Mouse (Mus musculus) limb, embryonic 14.5 days (tissue): ENCODE results near the gene Gpatch1. TPM values are rescaled to one million over a fixed set of nuclear protein-coding genes. Genes with fewer than 3 reads are reported as not detected.
A peak's percentile ranks its signal among the peaks of the same experiment; 100 is the strongest.

ENCODE experiments used
- ATAC-seq: fragments of 200-750 bp; cut with Nextera tagmentation; 2 replicates; pipeline ENCODE4 v1.8.0; 2017; ENCODE audit warnings: low read depth, moderate number of reproducible peaks, moderate TSS enrichment; ENCODE audit not compliant: low FRiP score
- DNase-seq: peaks from one replicate; pipeline ENCODE4 v3.0.0-alpha.2; 2015; ENCODE audit warnings: low spot score
- H3K27ac ChIP-seq: fragments of 300-500 bp; sonication (generic); replicated peaks from 2 replicates; pipeline ENCODE4 v1.5.1; 2014; ENCODE audit warnings: low read depth, mild to moderate bottlenecking, low read length, moderate library complexity, mixed read lengths
- H3K27me3 ChIP-seq: fragments of 300-500 bp; sonication (generic); 2 replicates; pipeline ENCODE4 v1.6.1; 2014; ENCODE audit warnings: low read length, mixed read lengths; ENCODE audit not compliant: control insufficient read depth, insufficient read depth
- H3K36me3 ChIP-seq: fragments of 300-500 bp; sonication (generic); 2 replicates; pipeline ENCODE4 v1.6.1; 2014; ENCODE audit warnings: mild to moderate bottlenecking, low read length, moderate library complexity, mixed read lengths; ENCODE audit not compliant: control insufficient read depth, insufficient read depth
- H3K4me1 ChIP-seq: fragments of 300-500 bp; sonication (generic); 2 replicates; pipeline ENCODE4 v1.6.1; 2014; ENCODE audit warnings: antibody characterized with exemption, low read length, mixed read lengths; ENCODE audit not compliant: control insufficient read depth, insufficient read depth
- H3K4me2 ChIP-seq: fragments of 300-500 bp; sonication (generic); replicated peaks from 2 replicates; pipeline ENCODE4 v1.6.1; 2014; ENCODE audit warnings: low read depth, mild to moderate bottlenecking, low read length, moderate library complexity; ENCODE audit not compliant: severe bottlenecking
- H3K4me3 ChIP-seq: fragments of 300-500 bp; sonication (generic); replicated peaks from 2 replicates; pipeline ENCODE4 v1.5.1; 2014; ENCODE audit warnings: low read length
- H3K9ac ChIP-seq: fragments of 300-500 bp; sonication (generic); 2 replicates; pipeline ENCODE4 v1.6.1; 2014; ENCODE audit warnings: mild to moderate bottlenecking, low read depth, low read length, moderate library complexity; ENCODE audit not compliant: severe bottlenecking
- H3K9me3 ChIP-seq: fragments of 300-500 bp; sonication (generic); 2 replicates; pipeline ENCODE4 v1.6.1; 2016; ENCODE audit warnings: low read length; ENCODE audit not compliant: control insufficient read depth
- POLR2A ChIP-seq: fragments of 200-500 bp; IDR thresholded peaks from 2 replicates; pipeline ENCODE4 v1.8.0; 2012; ENCODE audit warnings: inconsistent platforms, mild to moderate bottlenecking, moderate library complexity, borderline replicate concordance; ENCODE audit not compliant: insufficient read depth, insufficient read length; ENCODE audit errors: extremely low read depth
- WGBS: fragments of 180-500 bp; shearing (Covaris S2); extraction: QIAGEN DNeasy Blood & Tissue Kit; methylation state at CpG from one replicate; pipeline ENCODE4 v1.1.7; 2014; 5-methylcytosine and 5-hydroxymethylcytosine counted together
- polyA plus RNA-seq, 2 experiments: library from polyadenylated mRNA; depleted of rRNA in 1 of 2; stranded (reverse) in 1 of 2; unstranded in 1 of 2; fragments of >200 nt; fragmentation: Nextera tagmentation in 1 of 2; extraction: Ambion mirVana in 1 of 2; gene quantifications; 2 replicates each; pipeline versions ENCODE4 v1.2.1 to v1.2.3; 2012 to 2014

Gene Gpatch1
- polyA plus RNA-seq, 2 experiments = 12.8 to 15.8 TPM

- peak overlapping the region; percentile 59 for H3K4me3 ChIP-seq
- H3K9ac ChIP-seq = peak overlapping the region; percentile 50
- H3K9me3 ChIP-seq = no peaks in the 10 kb centered on the region
- no peak for TF ChIP-seq POLR2A
- no peak overlapping the region for H3K27ac ChIP-seq
- DNase-seq = peak; percentile 11
- H3K27me3 ChIP-seq = peaks cover 11% of the 10 kb centered on the region; the same call in 1 of the 2 replicates
- 2% methylated on average over 42 of the region's 51 CpGs for WGBS
- no peak for ATAC-seq
- no peaks in the 10 kb centered on the region for H3K36me3 ChIP-seq
- H3K4me1 ChIP-seq = 0 out of 2 replicates have a peak, but pooled peaks cover 3% of the 10 kb centered on the region
- H3K4me2 ChIP-seq = peak overlapping the region; percentile 99
These were observed 16.6 kb upstream of the Gpatch1 start for GRCm38 (mm10) chr7:35334527-35335452.

DNA sequence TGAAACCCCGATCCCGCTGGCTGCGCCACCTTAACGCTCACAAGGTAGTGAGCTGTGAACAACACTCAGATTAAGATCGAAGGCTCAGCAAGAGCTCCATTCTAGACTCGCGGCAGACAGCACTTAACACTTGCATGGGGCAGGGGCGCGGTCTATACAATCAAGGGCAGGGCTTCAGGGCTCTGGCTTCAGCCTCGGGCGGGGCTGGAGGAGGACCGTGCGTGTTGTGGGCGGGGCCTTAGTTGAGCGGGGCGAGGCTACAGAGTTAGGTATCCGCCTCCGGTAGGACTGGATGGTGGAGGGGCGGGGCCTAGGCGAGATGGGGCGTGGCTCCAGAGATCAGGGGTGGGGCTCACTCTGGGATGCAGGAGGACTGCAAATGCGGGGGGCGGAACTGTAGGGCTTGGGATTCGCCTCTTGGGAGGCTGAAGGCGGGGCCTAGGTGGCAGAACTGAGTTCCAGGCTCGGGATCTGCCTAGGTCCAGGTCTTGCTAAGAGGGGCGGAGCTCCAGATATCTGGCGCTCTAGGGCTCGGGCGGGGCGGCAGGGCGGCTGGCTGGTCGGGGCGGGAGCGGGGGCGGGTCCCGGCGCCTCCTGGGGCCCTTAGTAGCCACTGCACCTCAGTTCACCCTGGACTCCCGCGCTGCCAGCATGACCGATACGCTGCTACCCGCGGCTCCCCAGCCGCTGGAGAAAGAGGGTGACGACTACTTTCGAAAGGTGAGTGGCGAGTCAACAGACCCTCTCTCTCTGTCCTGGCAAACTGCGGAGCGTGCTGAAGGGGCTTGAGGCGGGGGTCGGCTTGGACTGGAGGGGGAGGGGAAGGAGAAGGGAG lies 15.7 kb upstream of the Gpatch1 start, which contains the start of gene Rhpn2:
TSS of gene Rhpn2 (plus strand) at position 479 of the 835 bp plus-strand sequence.
- ATAC-seq = peak; percentile 99
- Histone ChIP-seq H3K9ac (peak within 1 kb of the TSS; percentile 50), H3K4me2 (peak within 1 kb of the TSS; percentile 99), H3K27ac (no peak within 1 kb of the TSS), H3K4me1 (0 out of 2 replicates have a peak, but pooled peaks cover 3% of the 10 kb centered on the region), H3K4me3 (peak within 1 kb of the TSS; percentile 59), H3K36me3 (no peaks in the 10 kb centered on the region), H3K9me3 (no peaks in the 10 kb centered on the region), H3K27me3 (peaks cover 11% of the 10 kb centered on the region; the same call in 1 of the 2 replicates)
- peak; percentile 98 for DNase-seq
- under 1% methylated on average over 37 of the region's 52 CpGs for WGBS
- TF ChIP-seq POLR2A = no peak

DNA sequence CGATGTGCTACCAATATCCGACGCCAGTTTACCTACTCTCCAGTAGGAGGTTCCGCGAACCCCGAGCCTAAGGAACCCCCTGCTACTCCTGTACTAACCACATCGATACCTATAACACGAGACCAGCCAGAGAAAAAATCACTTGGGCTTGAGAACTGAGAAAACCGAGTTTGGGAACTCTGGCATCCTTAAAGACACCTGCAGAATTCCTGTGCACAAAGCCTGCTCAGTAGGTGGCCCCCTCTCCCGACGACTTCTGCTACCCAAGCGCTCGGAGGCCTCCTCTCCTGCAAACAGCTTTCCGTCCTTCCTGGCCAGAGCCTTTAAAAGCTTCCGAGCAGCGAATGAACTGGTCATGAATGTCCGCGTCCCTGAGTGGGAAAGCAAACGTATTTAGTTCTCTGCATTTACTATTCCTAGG lies 15.0 kb upstream of the Gpatch1 start:
- H3K9ac ChIP-seq = peak overlapping the region; percentile 31
- H3K4me1 ChIP-seq = 0 out of 2 replicates have a peak, but pooled peaks cover 3% of the 10 kb centered on the region
- no peaks in the 10 kb centered on the region for H3K9me3 ChIP-seq
- peak overlapping the region; percentile 59 for H3K4me3 ChIP-seq
- TF ChIP-seq POLR2A = no peak
- H3K27ac ChIP-seq = no peak overlapping the region
- ATAC-seq (peak; percentile 10), DNase-seq (peak; percentile 14)
- H3K36me3 ChIP-seq = no peaks in the 10 kb centered on the region
- peak overlapping the region; percentile 99 for H3K4me2 ChIP-seq
- WGBS = 3% methylated on average over 19 of the region's 19 CpGs
- peaks cover 11% of the 10 kb centered on the region; the same call in 1 of the 2 replicates for H3K27me3 ChIP-seq

DNA sequence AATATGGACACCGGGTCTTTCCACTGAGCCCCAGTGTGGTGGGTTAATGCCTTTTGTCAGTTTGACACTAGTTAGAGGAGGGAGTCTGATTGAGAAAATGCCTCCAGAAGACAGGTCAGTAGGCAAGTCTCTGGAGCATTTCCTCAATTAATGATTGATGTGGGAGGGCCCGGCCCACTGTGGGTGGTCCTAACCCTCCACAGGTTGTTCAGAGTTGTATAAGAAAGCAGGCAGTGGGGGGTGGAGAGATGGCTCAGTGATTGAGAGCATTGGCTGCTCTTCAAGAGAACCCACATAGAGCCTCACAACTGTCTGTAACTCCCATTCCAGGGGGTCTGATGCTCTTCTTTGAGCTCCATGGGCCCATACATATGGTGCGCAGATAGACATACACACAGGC lies 13.3 kb upstream of the Gpatch1 start:
- H3K27me3 ChIP-seq = peaks cover 11% of the 10 kb centered on the region; the same call in 1 of the 2 replicates
- 0 out of 2 replicates have a peak, but pooled peaks cover 3% of the 10 kb centered on the region for H3K4me1 ChIP-seq
- DNase-seq (no peak), ATAC-seq (no peak)
- no peaks in the 10 kb centered on the region for H3K9me3 ChIP-seq
- no peak overlapping the region for H3K27ac ChIP-seq
- no peak overlapping the region for H3K9ac ChIP-seq
- WGBS = 69% methylated on average over 3 of the region's 3 CpGs
- no peaks in the 10 kb centered on the region for H3K36me3 ChIP-seq
- H3K4me2 ChIP-seq = no peak overlapping the region
- TF ChIP-seq POLR2A = no peak
- H3K4me3 ChIP-seq = no peak overlapping the region
